Mouse (Mus musculus): ENCODE results near the gene Desi2.
"Not testable (repeated sequence)": the region's sequence is repeated elsewhere in the genome, so short reads cannot be mapped to it uniquely, and the experiment has no call there.

Desi2 gene

DNA sequence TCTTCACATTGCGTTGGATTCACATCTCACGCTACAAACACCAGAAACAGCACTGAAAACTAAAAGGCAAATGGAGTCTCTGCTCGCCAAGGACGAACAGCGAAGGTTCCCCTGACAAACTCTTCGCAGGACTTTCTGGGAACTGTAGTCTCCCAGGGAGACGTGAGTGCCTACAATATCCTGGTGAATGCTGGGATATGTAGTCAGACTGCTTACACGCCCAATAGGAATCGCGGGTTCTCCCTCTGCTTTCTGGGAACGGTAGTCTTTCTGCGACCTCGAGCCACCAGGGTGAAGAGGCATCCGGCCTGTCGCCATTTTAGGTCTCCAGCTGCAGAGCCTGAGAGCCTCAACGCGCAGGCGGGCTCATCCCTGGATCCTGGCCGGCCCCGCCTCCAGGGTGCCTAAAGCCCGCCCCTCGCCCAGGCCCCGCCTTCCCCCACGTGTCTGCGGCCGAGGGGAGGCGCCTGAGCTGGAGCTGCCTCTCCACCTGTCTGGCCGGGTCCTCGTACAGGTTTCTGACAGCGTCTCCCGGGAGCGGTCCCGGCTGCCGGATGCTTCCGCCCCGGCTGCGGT is at the start of gene Desi2:
Gene Desi2 (plus strand): TSS at position 202 of the 576 bp plus-strand sequence.
- peak; percentile 94 for DNase-seq

DNA sequence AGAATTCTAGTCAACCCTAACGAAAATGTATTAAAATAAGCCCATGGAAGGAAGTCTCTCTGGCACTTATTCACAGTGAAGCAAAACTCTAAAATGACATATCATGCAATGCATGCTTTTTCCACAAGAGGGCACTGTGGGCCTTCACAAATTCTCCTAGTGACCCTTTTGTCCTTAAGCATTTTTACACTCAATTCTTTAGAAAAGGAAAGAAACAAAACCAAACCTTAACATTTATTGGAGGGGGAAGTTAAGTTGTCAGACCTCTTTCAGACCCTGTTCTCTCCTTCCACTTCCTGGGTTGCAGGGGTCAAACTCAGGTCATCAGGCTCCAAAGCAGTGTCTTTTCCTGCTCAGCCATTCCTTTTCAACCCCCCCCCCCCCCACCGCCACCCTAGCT is 40.7 kb upstream of the Desi2 start:
- peak; percentile 18 for DNase-seq

DNA sequence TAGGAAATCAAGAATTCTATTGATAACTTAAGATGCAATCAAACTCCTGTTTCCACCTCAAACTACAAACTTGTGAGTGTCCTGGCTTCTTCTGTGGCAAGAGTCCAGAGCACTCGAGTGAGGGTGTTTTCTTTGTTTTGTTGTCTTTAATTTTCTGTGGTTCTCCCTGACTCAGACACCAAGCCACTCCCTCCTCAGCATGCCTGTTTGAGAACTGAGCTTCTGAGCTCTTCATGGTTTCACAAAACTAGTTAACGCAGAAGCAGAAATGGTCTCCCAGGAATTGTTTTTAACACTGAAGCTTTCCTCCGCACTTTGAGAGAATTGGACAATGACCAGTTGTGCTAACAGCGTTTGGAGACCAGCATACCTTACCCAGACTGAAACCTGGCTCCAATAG is 40.3 kb upstream of the Desi2 start:
- DNase-seq = peak; percentile 24

GRCm38 (mm10) chr1:178182251-178182650 is 5.0 kb upstream of the Desi2 start:
- DNase-seq = no peak

- DNase-seq = no peak
Measured at GRCm38 (mm10) chr1:178185591-178185990, 1.6 kb upstream of the Desi2 start.

DNA sequence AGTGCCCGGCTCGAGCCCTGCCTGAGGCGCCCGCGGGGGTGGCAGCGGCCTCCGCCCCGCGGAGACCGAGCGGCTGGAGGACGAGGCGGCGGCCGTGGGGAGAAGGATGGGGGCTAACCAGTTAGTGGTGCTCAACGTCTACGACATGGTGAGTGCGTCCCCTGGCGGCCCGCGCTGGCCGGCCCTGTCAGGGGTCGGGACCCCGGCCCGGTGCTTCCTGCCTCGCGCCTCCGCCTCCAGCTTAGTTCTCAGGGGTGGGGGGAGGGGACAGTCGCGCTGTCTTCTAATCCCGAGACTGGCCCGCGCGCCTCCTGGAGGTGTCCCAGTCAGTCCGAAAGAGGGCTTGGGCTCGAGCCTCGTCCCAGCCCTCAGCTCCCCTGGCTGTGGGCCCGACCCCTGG is 593 bp downstream of the Desi2 start:
- DNase-seq = peak; percentile 77

GRCm38 (mm10) chr1:178188386-178188785 is 1.2 kb downstream of the Desi2 start:
- peak; percentile 5 for DNase-seq

DNA sequence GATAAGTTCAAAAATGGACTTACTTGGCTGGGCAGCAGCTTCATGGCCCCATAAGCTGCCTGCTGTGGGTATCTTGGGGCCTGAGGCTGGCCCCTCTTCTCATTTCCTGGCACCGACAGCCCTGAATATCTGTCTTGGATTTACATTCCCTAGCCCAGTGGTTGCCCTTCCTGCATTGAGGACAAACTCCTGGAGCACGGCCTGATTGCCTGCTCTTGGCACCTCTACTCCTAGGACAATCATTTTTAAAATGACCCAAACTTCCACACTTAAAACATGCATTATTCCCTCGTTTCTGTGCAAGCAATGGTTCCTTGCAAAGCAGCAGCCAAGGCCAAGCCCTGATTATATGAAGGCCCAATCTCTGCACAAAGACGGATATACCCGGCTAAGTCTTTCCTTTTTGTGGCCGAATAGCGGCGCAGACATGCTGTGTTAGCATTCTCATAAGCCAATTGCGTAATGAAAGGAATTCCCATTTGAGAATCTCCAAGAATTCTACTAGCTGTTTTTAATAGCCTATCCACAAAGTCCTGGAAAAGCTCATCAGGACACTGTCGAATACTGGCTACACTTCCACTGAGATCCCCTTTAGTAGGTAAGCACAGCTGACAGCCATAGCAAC is 18.6 kb downstream of the Desi2 start:
- DNase-seq = no peak

DNA sequence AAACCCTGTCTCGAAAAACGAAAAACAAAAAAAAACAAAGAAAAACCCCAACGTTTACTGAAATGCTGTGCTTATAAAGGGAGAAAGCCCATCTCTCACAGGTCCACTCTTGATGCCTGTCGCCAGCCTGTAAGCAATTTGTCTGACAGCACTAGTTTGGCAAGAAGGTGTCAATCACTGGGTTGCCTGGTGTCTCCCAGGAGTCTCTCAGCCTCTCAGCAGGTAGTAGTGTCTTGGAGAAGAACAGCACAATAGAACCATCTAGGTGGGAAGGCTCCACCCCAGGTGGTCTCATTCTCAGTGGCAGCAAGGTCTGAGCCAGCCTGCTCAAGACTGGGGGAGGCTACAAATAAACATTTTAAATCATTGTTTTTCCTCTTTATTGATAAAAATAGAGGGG is 20.6 kb downstream of the Desi2 start:
- not testable (repeated sequence) for DNase-seq

DNA sequence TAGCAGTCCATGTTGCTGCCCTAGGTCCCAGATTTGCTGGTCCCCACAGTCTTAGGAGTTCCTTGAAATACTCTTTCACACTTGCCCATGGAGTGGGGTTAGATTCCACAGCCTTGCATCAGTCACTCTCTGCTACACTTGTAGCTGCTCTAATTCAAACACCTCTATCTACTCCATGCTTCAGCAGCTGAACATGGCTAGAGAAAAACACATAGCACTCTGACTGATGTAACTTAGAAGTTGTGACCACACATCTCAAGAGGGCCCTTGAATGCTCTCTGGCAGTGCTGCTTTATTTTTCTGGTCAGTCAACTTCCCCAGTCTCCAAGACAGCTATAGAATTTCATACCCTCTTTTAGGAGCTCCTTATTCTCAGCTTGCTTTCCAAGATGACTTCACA is 22.7 kb downstream of the Desi2 start:
- no peak for DNase-seq

DNA sequence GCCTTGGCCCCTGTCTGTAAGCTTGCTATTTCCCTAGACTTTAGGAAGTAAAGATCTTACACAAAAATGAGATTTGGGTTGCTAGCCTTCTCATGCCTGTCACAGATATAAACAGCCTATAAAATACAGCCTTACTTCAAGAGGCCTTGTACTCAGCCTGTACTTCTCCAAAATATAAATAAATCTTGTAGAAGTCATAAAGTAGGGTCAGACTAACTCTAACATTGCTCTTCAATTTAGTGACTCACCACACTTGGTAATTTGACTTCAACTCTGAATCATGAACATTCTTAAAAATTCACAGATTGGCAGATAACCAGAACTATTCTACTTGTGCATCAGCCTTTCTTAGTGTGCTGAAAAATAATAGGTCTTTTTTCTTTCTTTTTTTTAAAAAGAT is 29.9 kb downstream of the Desi2 start:
- DNase-seq = no peak

DNA sequence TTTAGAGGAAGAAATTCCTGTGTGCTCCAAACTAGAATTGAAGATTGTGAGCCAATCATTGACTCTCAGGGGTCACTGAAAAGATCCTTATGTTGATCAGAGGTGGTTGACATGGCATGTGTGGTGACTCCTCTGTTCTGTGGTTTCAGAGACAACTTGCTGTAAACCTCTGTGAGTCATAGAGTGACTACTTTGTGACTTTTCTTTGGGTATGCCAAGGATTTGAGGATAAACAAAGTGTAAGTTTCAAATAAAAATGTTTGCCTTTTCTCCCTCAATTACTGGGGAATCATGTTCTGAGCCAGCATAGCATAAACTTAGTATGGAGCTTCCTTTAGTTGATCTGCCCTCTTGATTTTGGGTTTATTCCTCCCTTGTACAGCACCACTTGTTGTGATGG is 31.1 kb downstream of the Desi2 start:
- DNase-seq = no peak

GRCm38 (mm10) chr1:178219166-178220077 is 32.2 kb downstream of the Desi2 start:
- no peak for DNase-seq

- DNase-seq = not testable (repeated sequence)
Measured at GRCm38 (mm10) chr1:178228888-178229287, 41.7 kb downstream of the Desi2 start.

GRCm38 (mm10) chr1:178234109-178234508 is 46.9 kb downstream of the Desi2 start:
- no peak for DNase-seq

GRCm38 (mm10) chr1:178235919-178236466 is 48.8 kb downstream of the Desi2 start:
- no peak for DNase-seq

- no peak for DNase-seq
Measured at GRCm38 (mm10) chr1:178238676-178239075, 51.5 kb downstream of the Desi2 start.

- DNase-seq = no peak
Measured at GRCm38 (mm10) chr1:178241884-178242508, 54.8 kb downstream of the Desi2 start.

- DNase-seq = no peak
Measured at GRCm38 (mm10) chr1:178248107-178248820, 61.0 kb downstream of the Desi2 start.

DNA sequence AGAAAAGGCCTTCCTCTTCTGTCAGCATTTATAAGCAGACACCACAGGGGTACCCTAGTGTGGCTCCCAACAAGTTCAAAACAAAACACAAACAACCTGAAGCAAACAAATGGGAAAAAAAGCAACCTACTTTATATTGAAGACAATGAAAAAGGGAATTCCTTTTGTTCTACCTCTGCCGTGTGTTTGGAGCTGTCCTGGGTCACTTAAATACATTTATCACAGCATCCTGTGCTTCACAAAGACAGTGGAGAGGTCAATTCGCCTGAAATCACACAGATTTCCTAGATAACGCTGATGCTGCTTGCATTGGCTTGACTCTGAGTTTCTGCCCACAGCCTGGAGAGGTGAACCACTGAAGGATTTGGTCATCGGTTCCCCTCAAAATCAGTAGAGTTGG is 67.4 kb downstream of the Desi2 start:
- no peak for DNase-seq

- no peak for DNase-seq
Measured at GRCm38 (mm10) chr1:178256351-178256750, 69.1 kb downstream of the Desi2 start.

- DNase-seq = no peak
Measured at GRCm38 (mm10) chr1:178258821-178259220, 71.6 kb downstream of the Desi2 start.

Data from embryo, embryonic 11 days (tissue).